Mouse (Mus musculus) intestine, postnatal 0 days (tissue): Measurements from ENCODE around the gene Agk. TPM values are rescaled to one million over a fixed set of nuclear protein-coding genes. Genes with fewer than 3 reads are reported as not detected.

Experiments used
- ATAC-seq: fragments of 200-750 bp; cut with Nextera tagmentation; 2 replicates; pipeline ENCODE4 v1.8.0; 2017; ENCODE audit warnings: mild to moderate bottlenecking, moderate TSS enrichment, moderate library complexity
- H3K27ac ChIP-seq: fragments of 300-500 bp; sonication (generic); 2 replicates; pipeline ENCODE4 v1.5.1; 2014; ENCODE audit warnings: mild to moderate bottlenecking, low read depth, low read length, moderate library complexity
- H3K27me3 ChIP-seq: fragments of 300-500 bp; sonication (generic); replicated peaks from 2 replicates; pipeline ENCODE4 v1.6.1; 2014; ENCODE audit warnings: low read length, mixed read lengths; ENCODE audit not compliant: control insufficient read depth, insufficient read depth
- H3K36me3 ChIP-seq: fragments of 300-500 bp; sonication (generic); 2 replicates; pipeline ENCODE4 v1.6.1; 2014; ENCODE audit warnings: mild to moderate bottlenecking, moderate library complexity; ENCODE audit not compliant: control insufficient read depth, insufficient read depth
- H3K4me1 ChIP-seq: fragments of 300-500 bp; sonication (generic); replicated peaks from 2 replicates; pipeline ENCODE4 v1.6.1; 2014; ENCODE audit warnings: antibody characterized with exemption, low read length, mixed read lengths; ENCODE audit not compliant: control insufficient read depth, insufficient read depth
- H3K4me2 ChIP-seq: fragments of 300-500 bp; sonication (generic); replicated peaks from 2 replicates; pipeline ENCODE4 v1.6.1; 2014; ENCODE audit warnings: low read depth, mild to moderate bottlenecking, moderate library complexity
- H3K4me3 ChIP-seq: fragments of 300-500 bp; sonication (generic); 2 replicates; pipeline ENCODE4 v1.5.1; 2014; ENCODE audit warnings: low read depth, low read length
- H3K9ac ChIP-seq: fragments of 300-500 bp; sonication (generic); 2 replicates; pipeline ENCODE4 v1.6.1; 2014; ENCODE audit warnings: mild to moderate bottlenecking, low read depth, low read length
- H3K9me3 ChIP-seq: fragments of 300-500 bp; sonication (generic); 2 replicates; pipeline ENCODE4 v1.6.1; 2016; ENCODE audit warnings: mixed run types; ENCODE audit not compliant: control insufficient read depth
- CTCF ChIP-seq: sonication (generic); IDR thresholded peaks from 2 replicates; pipeline ENCODE4 v1.5.1; 2016; ENCODE audit warnings: low read depth, mild to moderate bottlenecking, control low read depth, antibody characterized with exemption, moderate library complexity
- WGBS: fragments of 180-500 bp; shearing (Covaris S2); extraction: QIAGEN DNeasy Blood & Tissue Kit; methylation state at CpG from one replicate; pipeline ENCODE4 v1.1.7; 2014; 5-methylcytosine and 5-hydroxymethylcytosine counted together
- polyA plus RNA-seq: library from polyadenylated mRNA; unstranded; fragments of >200 nt; fragmentation: Nextera tagmentation; extraction: Ambion mirVana; gene quantifications from 2 replicates; pipeline ENCODE4 v1.2.1, GENCODE M21; 2015

Agk gene
- polyA plus RNA-seq, 1 experiment from 2014 or later: 10.9 TPM

DNA sequence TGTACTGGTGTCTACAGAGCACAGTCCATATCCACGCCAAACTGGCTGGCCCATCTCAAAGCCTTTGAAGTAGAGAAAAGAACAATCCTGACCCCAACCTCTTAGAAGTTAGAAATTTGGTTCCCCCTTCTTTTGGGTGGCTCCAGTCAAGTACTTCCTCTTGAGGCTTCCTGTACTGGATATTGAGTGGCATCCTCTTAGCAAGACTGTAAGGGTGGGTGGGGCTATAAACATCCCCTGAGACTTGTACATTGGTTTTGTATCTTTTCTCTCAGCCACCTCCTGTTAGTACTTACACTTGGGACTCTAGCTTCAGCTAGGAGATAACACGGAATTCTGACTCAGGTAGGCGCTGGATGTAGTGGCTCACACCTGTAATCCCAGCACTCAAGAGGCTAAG is 105.3 kb downstream of the Agk start:
- 92% methylated on average over 3 of the region's 3 CpGs for WGBS

DNA sequence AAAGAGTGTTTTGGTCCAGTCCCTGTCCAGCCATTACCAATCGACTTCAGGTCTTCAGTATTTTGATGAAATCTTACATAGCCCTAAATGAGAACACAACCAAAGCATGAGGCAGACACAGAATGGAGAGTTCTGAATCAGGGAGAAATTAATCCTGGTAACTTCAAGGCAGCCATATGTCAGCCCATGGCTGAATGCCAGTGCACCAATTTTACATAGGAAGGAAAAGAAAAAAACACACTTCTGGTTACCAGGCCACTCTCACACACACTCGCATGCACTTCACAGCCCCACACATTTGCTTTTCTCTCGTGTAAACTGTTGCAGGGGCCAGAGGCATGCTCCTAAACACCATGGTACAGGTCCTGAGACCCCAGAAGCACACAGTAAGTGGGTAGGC is 105.9 kb downstream of the Agk start:
- Histone ChIP-seq H3K4me2 (peak overlapping the region; percentile 50), H3K9ac (no peak overlapping the region), H3K9me3 (no peaks in the 10 kb centered on the region), H3K27me3 (no peaks in the 10 kb centered on the region), H3K27ac (no peak overlapping the region), H3K4me3 (no peak overlapping the region), H3K36me3 (no peaks in the 10 kb centered on the region), H3K4me1 (0 out of 2 replicates have a peak, but pooled peaks cover 2% of the 10 kb centered on the region)
- no peak for TF ChIP-seq CTCF
- 62% methylated on average over 3 of the region's 3 CpGs for WGBS
- ATAC-seq: no peak

More for the DNA sequence above, 105.3 kb downstream of the Agk start:
- H3K4me2 ChIP-seq: no peak overlapping the region
- H3K9ac ChIP-seq: no peak overlapping the region
- no peaks in the 10 kb centered on the region for H3K36me3 ChIP-seq
- H3K27ac ChIP-seq: no peak overlapping the region
- H3K27me3 ChIP-seq: no peaks in the 10 kb centered on the region
- ATAC-seq: no peak
- H3K4me1 ChIP-seq: 0 out of 2 replicates have a peak, but pooled peaks cover 2% of the 10 kb centered on the region
- TF ChIP-seq CTCF: no peak
- H3K9me3 ChIP-seq: no peaks in the 10 kb centered on the region
- H3K4me3 ChIP-seq: no peak overlapping the region

DNA sequence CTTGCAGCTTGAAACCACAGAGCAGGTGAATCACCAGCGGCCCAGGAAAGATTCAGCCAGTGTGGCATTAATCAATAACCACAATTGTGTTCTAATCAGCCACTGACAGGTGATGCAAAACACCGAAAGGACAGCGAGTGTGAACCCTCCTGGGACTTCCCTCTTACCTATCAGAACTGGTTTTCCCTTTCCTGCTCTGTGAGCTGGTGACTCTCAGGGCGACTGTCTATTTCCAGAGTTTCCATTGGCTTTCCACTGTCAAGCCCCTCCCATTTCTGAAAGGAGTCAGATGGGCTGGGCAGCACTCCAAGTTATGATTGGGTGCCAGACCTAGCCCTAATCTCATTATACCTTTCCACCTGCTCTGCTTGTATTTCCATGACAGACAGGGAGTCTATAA is 106.4 kb downstream of the Agk start:
- H3K9ac ChIP-seq: no peak overlapping the region
- H3K36me3 ChIP-seq: no peaks in the 10 kb centered on the region
- 0 out of 2 replicates have a peak, but pooled peaks cover 2% of the 10 kb centered on the region for H3K4me1 ChIP-seq
- no peak overlapping the region for H3K27ac ChIP-seq
- peak overlapping the region; percentile 50 for H3K4me2 ChIP-seq
- no peak for TF ChIP-seq CTCF
- no peaks in the 10 kb centered on the region for H3K9me3 ChIP-seq
- H3K4me3 ChIP-seq: no peak overlapping the region
- 34% methylated on average over 4 of the region's 4 CpGs for WGBS
- ATAC-seq: peak; percentile 91
- no peaks in the 10 kb centered on the region for H3K27me3 ChIP-seq

DNA sequence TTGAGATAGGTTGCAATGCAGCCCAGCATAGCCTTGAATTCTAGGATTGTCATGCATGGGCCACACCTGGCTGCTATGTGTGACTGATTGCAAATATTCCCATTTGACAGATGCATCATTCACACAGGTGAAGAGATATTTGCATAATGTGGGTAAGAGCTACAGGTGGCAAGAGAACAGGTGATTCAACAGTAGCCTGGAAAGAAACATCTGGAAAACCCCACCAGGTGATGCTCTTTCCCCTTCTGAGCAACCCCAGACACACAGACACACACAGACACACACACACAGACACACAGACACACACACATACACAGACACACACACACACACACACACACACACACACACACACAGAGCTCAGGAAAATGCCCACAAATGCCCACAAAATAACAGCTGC is 106.8 kb downstream of the Agk start:
- 0 out of 2 replicates have a peak, but pooled peaks cover 2% of the 10 kb centered on the region for H3K4me1 ChIP-seq
- no peak for TF ChIP-seq CTCF
- no peak overlapping the region for H3K4me2 ChIP-seq
- no peak for ATAC-seq
- H3K36me3 ChIP-seq: no peaks in the 10 kb centered on the region
- no peaks in the 10 kb centered on the region for H3K27me3 ChIP-seq
- H3K4me3 ChIP-seq: no peak overlapping the region
- no peak overlapping the region for H3K27ac ChIP-seq
- no peak overlapping the region for H3K9ac ChIP-seq
- no peaks in the 10 kb centered on the region for H3K9me3 ChIP-seq

DNA sequence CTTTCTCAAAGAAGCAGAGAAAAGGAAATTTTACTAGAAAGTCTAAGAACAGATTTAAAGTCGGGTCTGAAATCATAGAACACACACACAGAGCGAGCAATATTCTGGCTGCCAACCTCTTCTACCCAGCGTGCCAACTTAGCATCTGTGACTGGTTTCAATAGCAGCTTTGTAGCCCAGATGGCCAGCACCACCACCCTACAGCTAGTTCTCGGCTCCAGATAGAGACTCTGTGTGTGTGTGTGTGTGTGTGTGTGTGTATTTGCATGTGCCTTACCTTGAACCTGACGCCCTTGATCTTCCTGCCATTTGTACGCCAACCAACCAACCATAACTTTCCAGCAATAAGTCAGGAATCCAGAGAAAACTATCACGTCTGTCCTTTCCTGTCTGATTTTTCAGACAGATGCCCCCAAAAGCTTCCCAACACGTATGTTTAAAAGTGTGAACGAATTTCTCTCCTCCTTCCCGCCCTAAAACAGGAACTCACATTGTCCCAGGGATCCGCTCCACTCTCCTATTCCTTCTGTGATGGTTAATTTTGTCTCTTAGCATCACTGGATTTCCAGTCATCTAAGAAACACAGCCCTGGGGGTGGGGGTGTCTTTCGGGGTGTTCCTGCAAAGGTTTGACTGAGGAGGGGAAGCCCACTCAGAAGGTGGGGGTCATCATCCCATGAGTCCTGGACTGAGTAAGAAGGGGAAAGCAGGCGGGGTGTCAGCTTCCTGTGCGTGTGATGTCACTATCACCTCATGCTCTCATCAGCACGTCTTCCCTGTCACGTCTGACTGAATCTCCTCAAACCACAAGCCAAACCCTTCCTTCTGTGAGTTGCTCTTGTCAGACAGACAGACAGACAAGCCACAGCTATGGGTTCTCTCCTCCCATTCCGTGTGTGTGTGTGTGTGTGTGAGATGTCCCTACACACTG is 107.6 kb downstream of the Agk start:
- H3K4me2 ChIP-seq: no peak overlapping the region
- H3K27me3 ChIP-seq: no peaks in the 10 kb centered on the region
- no peaks in the 10 kb centered on the region for H3K36me3 ChIP-seq
- H3K9ac ChIP-seq: no peak overlapping the region
- H3K27ac ChIP-seq: no peak overlapping the region
- 92% methylated on average over 17 of the region's 17 CpGs for WGBS
- no peak for ATAC-seq
- H3K9me3 ChIP-seq: no peaks in the 10 kb centered on the region
- TF ChIP-seq CTCF: no peak
- H3K4me3 ChIP-seq: no peak overlapping the region
- H3K4me1 ChIP-seq: 0 out of 2 replicates have a peak, but pooled peaks cover 2% of the 10 kb centered on the region

DNA sequence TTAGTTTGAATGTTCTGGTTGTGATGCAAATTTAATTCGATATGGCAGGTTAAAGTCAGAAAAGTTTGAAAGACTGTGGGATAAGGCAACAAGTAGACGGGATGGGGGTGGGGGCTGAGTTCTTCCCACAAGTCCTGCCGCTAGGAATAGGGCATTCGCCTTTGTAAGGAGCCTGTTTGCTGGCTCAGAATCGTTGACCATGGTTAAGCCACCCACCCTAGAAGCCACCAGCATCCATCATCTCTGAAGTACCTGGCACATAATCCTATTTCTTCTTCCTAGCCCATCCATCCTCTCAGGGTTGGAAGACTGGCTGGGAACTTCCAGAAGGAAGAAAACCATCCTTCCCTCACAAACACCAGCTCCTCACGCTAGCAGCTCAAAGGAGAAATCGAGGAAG is 109.7 kb downstream of the Agk start:
- H3K4me3 ChIP-seq: peak overlapping the region; percentile 86
- no peak for ATAC-seq
- WGBS: 33% methylated on average over 7 of the region's 7 CpGs

More for the DNA sequence above, 109.7 kb downstream of the Agk start:
- H3K4me1 ChIP-seq: 0 out of 2 replicates have a peak, but pooled peaks cover 2% of the 10 kb centered on the region
- no peaks in the 10 kb centered on the region for H3K9me3 ChIP-seq
- no peaks in the 10 kb centered on the region for H3K27me3 ChIP-seq
- H3K9ac ChIP-seq: peak overlapping the region; percentile 80; the same call in 1 of the 2 replicates
- no peaks in the 10 kb centered on the region for H3K36me3 ChIP-seq
- peak overlapping the region; percentile 99 for H3K4me2 ChIP-seq
- no peak for TF ChIP-seq CTCF
- no peak overlapping the region for H3K27ac ChIP-seq
